Mouse (Mus musculus) liver, embryonic 13.5 days (tissue): Measurements from ENCODE around the gene Hgfac. TPM values are rescaled to one million over a fixed set of nuclear protein-coding genes. Genes with fewer than 3 reads are reported as not detected.

Experiments used
- ATAC-seq: fragments of 200-750 bp; cut with Nextera tagmentation; 2 replicates; pipeline ENCODE4 v1.8.0; 2017; ENCODE audit warnings: low read depth, mild to moderate bottlenecking, moderate number of reproducible peaks, moderate library complexity
- DNase-seq: peaks from one replicate; pipeline ENCODE4 v3.0.0; 2022
- H3K27ac ChIP-seq: fragments of 300-500 bp; sonication (generic); 2 replicates; pipeline ENCODE4 v1.5.1; 2015; ENCODE audit warnings: moderate library complexity, mild to moderate bottlenecking, inconsistent platforms
- H3K27me3 ChIP-seq: fragments of 300-500 bp; sonication (generic); 2 replicates; pipeline ENCODE4 v1.6.1; 2015; ENCODE audit warnings: mild to moderate bottlenecking, inconsistent platforms
- H3K36me3 ChIP-seq: fragments of 300-500 bp; sonication (generic); 2 replicates; pipeline ENCODE4 v1.6.1; 2015; ENCODE audit warnings: mild to moderate bottlenecking, inconsistent platforms
- H3K4me1 ChIP-seq: fragments of 300-500 bp; sonication (generic); replicated peaks from 2 replicates; pipeline ENCODE4 v1.6.1; 2015; ENCODE audit warnings: inconsistent platforms
- H3K4me2 ChIP-seq: fragments of 300-500 bp; sonication (generic); 2 replicates; pipeline ENCODE4 v1.6.1; 2015; ENCODE audit warnings: inconsistent platforms, mild to moderate bottlenecking, moderate library complexity
- H3K4me3 ChIP-seq: fragments of 300-500 bp; sonication (generic); replicated peaks from 2 replicates; pipeline ENCODE4 v1.5.1; 2015; ENCODE audit warnings: mild to moderate bottlenecking, inconsistent platforms
- H3K9ac ChIP-seq: fragments of 300-500 bp; sonication (generic); 2 replicates; pipeline ENCODE4 v1.6.1; 2015; ENCODE audit warnings: mild to moderate bottlenecking, inconsistent platforms
- H3K9me3 ChIP-seq: fragments of 300-500 bp; sonication (generic); replicated peaks from 2 replicates; pipeline ENCODE4 v1.6.1; 2016; ENCODE audit warnings: inconsistent platforms
- WGBS: fragments of 180-500 bp; shearing (Covaris S2); methylation state at CpG from one replicate; pipeline ENCODE4 v1.1.7; 2015; ENCODE audit not compliant: insufficient replicate concordance; 5-methylcytosine and 5-hydroxymethylcytosine counted together
- polyA plus RNA-seq: library from polyadenylated mRNA; unstranded; fragments of >200 nt; fragmentation: Nextera tagmentation; extraction: Ambion mirVana; gene quantifications from 2 replicates; pipeline ENCODE4 v1.2.1, GENCODE M21; 2015

Gene Hgfac
- polyA plus RNA-seq, 1 experiment from 2014 or later, result 51.6 TPM

GRCm38 (mm10) chr5:35070314-35070713, 29.0 kb downstream of the Hgfac start:
- no peak overlapping the region for H3K4me2 ChIP-seq
- H3K27me3 ChIP-seq, result no peaks in the 10 kb centered on the region; the same call in 1 of the 2 replicates
- H3K4me3 ChIP-seq, result no peak overlapping the region
- H3K9ac ChIP-seq, result no peak overlapping the region
- H3K4me1 ChIP-seq, result no peaks in the 10 kb centered on the region
- no peaks in the 10 kb centered on the region for H3K36me3 ChIP-seq
- ATAC-seq (no peak), DNase-seq (no peak)
- H3K9me3 ChIP-seq, result no peaks in the 10 kb centered on the region
- no peak overlapping the region for H3K27ac ChIP-seq
- WGBS, result 61% methylated on average over 8 of the region's 8 CpGs

- no peak overlapping the region for H3K9ac ChIP-seq
- 49% methylated on average over 7 of the region's 7 CpGs for WGBS
Observed at GRCm38 (mm10) chr5:35070953-35071352, 29.6 kb downstream of the Hgfac start.

GRCm38 (mm10) chr5:35071855-35072254, 30.5 kb downstream of the Hgfac start:
- Histone ChIP-seq H3K27me3 (no peaks in the 10 kb centered on the region; the same call in 1 of the 2 replicates), H3K36me3 (no peaks in the 10 kb centered on the region), H3K27ac (no peak overlapping the region), H3K4me1 (no peaks in the 10 kb centered on the region), H3K4me3 (no peak overlapping the region), H3K4me2 (no peak overlapping the region), H3K9me3 (no peaks in the 10 kb centered on the region), H3K9ac (no peak overlapping the region)
- WGBS, result 69% methylated on average over 6 of the region's 6 CpGs
- ATAC-seq (no peak), DNase-seq (no peak)

More at GRCm38 (mm10) chr5:35070953-35071352, 29.6 kb downstream of the Hgfac start:
- DNase-seq, result no peak
- no peak overlapping the region for H3K4me2 ChIP-seq
- no peak for ATAC-seq
- H3K4me3 ChIP-seq, result no peak overlapping the region
- no peaks in the 10 kb centered on the region for H3K4me1 ChIP-seq
- no peaks in the 10 kb centered on the region for H3K9me3 ChIP-seq
- no peaks in the 10 kb centered on the region for H3K36me3 ChIP-seq
- H3K27ac ChIP-seq, result no peak overlapping the region
- H3K27me3 ChIP-seq, result no peaks in the 10 kb centered on the region; the same call in 1 of the 2 replicates

GRCm38 (mm10) chr5:35073235-35073634, 31.9 kb downstream of the Hgfac start:
- H3K4me2 ChIP-seq, result no peak overlapping the region
- no peak for DNase-seq
- H3K9me3 ChIP-seq, result no peaks in the 10 kb centered on the region
- no peak for ATAC-seq
- H3K4me3 ChIP-seq, result no peak overlapping the region
- H3K4me1 ChIP-seq, result no peaks in the 10 kb centered on the region
- no peaks in the 10 kb centered on the region for H3K36me3 ChIP-seq
- H3K9ac ChIP-seq, result no peak overlapping the region
- no peaks in the 10 kb centered on the region; the same call in none of the 2 replicates for H3K27me3 ChIP-seq
- H3K27ac ChIP-seq, result no peak overlapping the region
- WGBS, result 77% methylated on average over 11 of the region's 11 CpGs

GRCm38 (mm10) chr5:35073992-35074391, 32.7 kb downstream of the Hgfac start:
- Histone ChIP-seq H3K9ac (no peak overlapping the region), H3K4me2 (no peak overlapping the region), H3K4me3 (no peak overlapping the region), H3K27ac (no peak overlapping the region), H3K36me3 (no peaks in the 10 kb centered on the region), H3K4me1 (no peaks in the 10 kb centered on the region), H3K9me3 (no peaks in the 10 kb centered on the region), H3K27me3 (peaks cover 7% of the 10 kb centered on the region)
- DNase-seq, result no peak
- no peak for ATAC-seq
- WGBS, result 68% methylated on average over 9 of the region's 9 CpGs

DNA sequence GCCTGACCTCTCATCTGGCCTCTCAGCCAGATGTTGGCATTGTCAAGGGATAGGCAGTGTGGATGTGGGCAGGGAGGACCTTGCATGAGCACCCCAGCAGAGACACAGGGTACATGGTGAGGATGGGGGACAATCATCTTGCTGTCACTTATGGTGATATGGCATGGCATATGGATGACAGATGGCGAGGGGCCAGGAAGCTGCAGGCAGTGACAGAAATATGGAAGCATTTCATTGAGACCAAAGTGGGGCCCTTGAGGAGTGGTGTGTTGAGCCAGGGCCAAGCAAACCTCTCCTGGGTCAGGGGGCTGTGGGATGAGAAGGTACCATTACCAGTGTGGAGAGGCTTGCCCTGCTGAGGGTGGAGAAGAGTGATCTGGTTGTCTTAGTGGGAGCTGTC, 35.1 kb downstream of the Hgfac start:
- H3K36me3 ChIP-seq, result no peaks in the 10 kb centered on the region
- 75% methylated on average over 1 of the region's 1 CpGs for whole genome bisulfite sequencing
- no peak for ATAC-seq
- H3K27ac ChIP-seq, result no peak overlapping the region
- no peaks in the 10 kb centered on the region for H3K4me1 ChIP-seq
- no peak overlapping the region for H3K9ac ChIP-seq
- H3K4me3 ChIP-seq, result no peak overlapping the region
- H3K9me3 ChIP-seq, result no peaks in the 10 kb centered on the region
- DNase-seq, result no peak
- no peak overlapping the region for H3K4me2 ChIP-seq
- peaks cover 23% of the 10 kb centered on the region for H3K27me3 ChIP-seq

DNA sequence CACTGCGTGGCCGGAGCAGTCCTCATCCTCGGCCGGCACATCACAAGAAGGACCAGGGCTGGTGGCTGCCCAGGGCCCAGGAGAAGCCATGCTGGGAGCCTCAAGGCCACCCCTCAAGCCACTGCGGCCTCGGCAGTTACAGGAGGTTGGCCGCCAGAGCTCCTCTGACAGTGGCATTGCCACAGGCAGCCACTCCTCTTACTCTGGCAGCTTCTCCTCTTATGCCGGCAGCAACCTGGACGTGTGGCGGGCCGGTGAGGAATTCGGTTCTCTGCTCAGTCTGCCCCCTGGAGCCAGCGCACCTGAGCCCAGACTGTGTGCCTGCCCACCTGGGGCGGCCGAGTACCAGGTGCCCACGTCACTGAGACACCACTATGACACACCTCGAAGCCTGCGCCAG, 37.8 kb downstream of the Hgfac start:
- no peak for ATAC-seq
- 35% methylated on average over 18 of the region's 18 CpGs for WGBS
- Histone ChIP-seq H3K4me3 (no peak overlapping the region), H3K27me3 (peaks cover 25% of the 10 kb centered on the region), H3K27ac (no peak overlapping the region), H3K4me2 (no peak overlapping the region), H3K9ac (no peak overlapping the region), H3K36me3 (no peaks in the 10 kb centered on the region), H3K4me1 (no peaks in the 10 kb centered on the region), H3K9me3 (no peaks in the 10 kb centered on the region)
- no peak for DNase-seq

- no peak overlapping the region for H3K4me3 ChIP-seq
- no peak for ATAC-seq
Observed at GRCm38 (mm10) chr5:35084913-35085312, 43.6 kb downstream of the Hgfac start.

DNA sequence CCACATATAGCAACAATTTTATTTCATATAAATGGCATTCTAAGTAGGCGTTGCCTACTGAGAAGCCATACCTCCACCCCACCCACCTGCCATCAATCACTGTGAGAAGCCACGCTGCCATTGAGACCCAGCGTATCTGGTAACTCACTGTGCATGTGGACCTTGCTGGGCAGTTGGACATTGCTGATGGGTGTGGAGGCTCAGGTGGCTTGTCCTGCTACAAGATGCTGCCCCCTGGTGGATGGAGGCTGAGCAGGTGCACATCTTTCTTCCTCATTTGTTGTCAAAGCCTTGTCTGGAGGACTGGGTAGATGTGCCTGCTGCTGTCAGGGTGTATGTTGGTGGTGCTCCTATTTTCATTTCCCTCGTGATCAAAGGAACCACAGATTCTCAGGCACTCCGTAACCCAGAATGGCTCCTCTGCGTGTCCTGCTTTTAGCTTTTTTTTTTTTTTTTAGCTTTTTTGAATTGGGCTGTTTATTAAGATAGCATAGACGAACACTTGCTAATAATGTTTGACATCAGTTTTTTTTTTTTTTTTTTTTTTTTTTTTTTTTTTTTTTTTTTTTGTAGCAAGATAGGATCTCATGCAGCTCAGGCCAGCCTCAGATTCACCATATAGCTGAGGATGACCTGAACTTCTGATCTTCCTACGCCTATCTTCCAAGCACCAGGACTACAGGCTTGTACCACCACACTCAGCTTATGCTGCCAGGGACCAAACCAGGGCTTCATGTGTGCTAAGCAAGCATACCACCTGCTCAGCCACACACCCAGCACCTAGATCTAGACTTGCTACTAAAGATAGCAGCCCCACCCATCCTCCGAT, 47.7 kb downstream of the Hgfac start:
- peaks cover 31% of the 10 kb centered on the region for H3K36me3 ChIP-seq
- H3K4me1 ChIP-seq, result peaks cover 5% of the 10 kb centered on the region; the same call in 1 of the 2 replicates
- H3K27me3 ChIP-seq, result peaks cover 8% of the 10 kb centered on the region; the same call in 1 of the 2 replicates
- no peaks in the 10 kb centered on the region for H3K9me3 ChIP-seq
- no peak overlapping the region for H3K4me2 ChIP-seq
- WGBS, result 59% methylated on average over 9 of the region's 9 CpGs
- peak; percentile 62 for DNase-seq
- ATAC-seq, result peak; percentile 32; the same call in 1 of the 2 replicates
- no peak overlapping the region for H3K27ac ChIP-seq
- no peak overlapping the region for H3K4me3 ChIP-seq
- no peak overlapping the region for H3K9ac ChIP-seq

More at GRCm38 (mm10) chr5:35084913-35085312, 43.6 kb downstream of the Hgfac start:
- no peak for DNase-seq
- Histone ChIP-seq H3K4me1 (peaks cover 5% of the 10 kb centered on the region; the same call in 1 of the 2 replicates), H3K9ac (no peak overlapping the region), H3K4me2 (no peak overlapping the region), H3K9me3 (no peaks in the 10 kb centered on the region), H3K27me3 (peaks cover 16% of the 10 kb centered on the region), H3K27ac (no peak overlapping the region), H3K36me3 (no peaks in the 10 kb centered on the region)
- WGBS, result 42% methylated on average over 3 of the region's 3 CpGs

- 68% methylated on average over 5 of the region's 5 CpGs for WGBS
- ATAC-seq, result no peak
Observed at GRCm38 (mm10) chr5:35089614-35089963, 48.3 kb downstream of the Hgfac start.

GRCm38 (mm10) chr5:35091636-35092035, 50.3 kb downstream of the Hgfac start:
- Histone ChIP-seq H3K27me3 (no peaks in the 10 kb centered on the region; the same call in 1 of the 2 replicates), H3K9me3 (no peaks in the 10 kb centered on the region), H3K27ac (no peak overlapping the region), H3K9ac (no peak overlapping the region), H3K36me3 (peaks cover 56% of the 10 kb centered on the region), H3K4me2 (no peak overlapping the region), H3K4me3 (no peak overlapping the region), H3K4me1 (peaks cover 5% of the 10 kb centered on the region; the same call in 1 of the 2 replicates)
- ATAC-seq (no peak), DNase-seq (no peak)
- 84% methylated on average over 3 of the region's 3 CpGs for WGBS

More at GRCm38 (mm10) chr5:35089614-35089963, 48.3 kb downstream of the Hgfac start:
- Histone ChIP-seq H3K9me3 (no peaks in the 10 kb centered on the region), H3K9ac (no peak overlapping the region), H3K4me2 (no peak overlapping the region), H3K27ac (no peak overlapping the region), H3K4me1 (peaks cover 5% of the 10 kb centered on the region; the same call in 1 of the 2 replicates), H3K36me3 (peaks cover 35% of the 10 kb centered on the region), H3K27me3 (peaks cover 5% of the 10 kb centered on the region; the same call in 1 of the 2 replicates), H3K4me3 (no peak overlapping the region)
- no peak for DNase-seq
